Mouse (Mus musculus): ENCODE measurements at regions not wholly inside any gene's neighbourhood (a gene's known extent, or its start where the extent isn't known, plus 50 kb on each side); places are given as distances from the start of the nearest gene placed in this dataset.

DNA sequence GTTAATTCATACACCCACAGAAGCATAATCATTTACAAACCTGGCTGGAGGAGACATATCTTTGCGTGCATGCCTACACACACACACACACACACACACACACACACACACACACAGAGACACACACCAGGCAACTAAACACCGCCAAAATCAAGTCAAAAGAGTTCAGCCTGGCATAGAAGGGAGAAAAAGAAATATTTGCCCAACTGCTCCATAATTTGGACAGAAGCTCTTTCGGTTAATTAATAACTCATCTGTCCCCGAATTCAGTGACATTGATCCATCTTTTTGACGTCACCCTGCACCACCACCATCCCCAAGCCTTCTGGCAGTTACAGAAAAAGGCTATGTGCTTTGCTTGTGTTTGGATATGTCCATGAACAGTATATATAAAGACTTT, 444.9 kb downstream of the Tshz3 start:
- 73% methylated on average over 5 of the region's 5 CpGs for WGBS
- H3K36me3 ChIP-seq (ENCODE audit: control insufficient read depth, insufficient read depth, low read length): no peaks in the 10 kb centered on the region
- H3K27ac ChIP-seq (ENCODE audit: low read depth, low read length): no peak overlapping the region
- ATAC-seq (replicated peaks; ENCODE audit: low FRiP score): no peak
- H3K27me3 ChIP-seq (replicated peaks; ENCODE audit: control insufficient read depth, insufficient read depth, low read length): no peaks in the 10 kb centered on the region
- H3K4me3 ChIP-seq (ENCODE audit: low read depth, low read length): no peak overlapping the region
- no peak for DNase-seq (ENCODE audit: low spot score)
- H3K9me3 ChIP-seq (ENCODE audit: control insufficient read depth, low read length): no peaks in the 10 kb centered on the region
- H3K4me1 ChIP-seq (replicated peaks; ENCODE audit: control insufficient read depth, insufficient read depth, low read length): no peaks in the 10 kb centered on the region
- no peak overlapping the region for H3K4me2 ChIP-seq
- H3K9ac ChIP-seq (ENCODE audit: low read depth, low read length): no peak overlapping the region

DNA sequence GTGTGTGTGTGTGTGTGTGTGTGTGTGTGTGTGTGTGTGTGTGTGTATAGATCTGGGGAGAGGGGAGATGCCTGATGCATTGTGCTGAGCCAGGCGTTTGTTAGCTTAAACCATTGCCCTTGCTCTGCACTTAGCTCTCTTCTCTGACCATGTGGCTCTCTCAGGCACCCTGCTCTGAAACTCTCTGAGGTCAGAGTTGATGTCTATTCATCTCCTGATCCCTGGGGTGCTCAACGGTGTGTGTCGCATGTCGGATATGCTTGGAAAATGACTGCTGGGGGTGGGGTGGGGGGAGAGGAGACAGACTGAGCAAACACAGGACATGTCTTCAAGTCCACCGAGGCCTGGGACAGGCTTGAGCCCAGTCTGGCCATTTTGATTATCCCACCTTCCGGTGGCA, 446.4 kb downstream of the Tshz3 start:
- Histone ChIP-seq H3K27me3 (replicated peaks; ENCODE audit: control insufficient read depth, insufficient read depth, low read length) (no peaks in the 10 kb centered on the region), H3K4me3 (ENCODE audit: low read depth, low read length) (no peak overlapping the region), H3K9me3 (ENCODE audit: control insufficient read depth, low read length) (no peaks in the 10 kb centered on the region), H3K9ac (ENCODE audit: low read depth, low read length) (no peak overlapping the region), H3K4me1 (replicated peaks; ENCODE audit: control insufficient read depth, insufficient read depth, low read length) (no peaks in the 10 kb centered on the region), H3K36me3 (ENCODE audit: control insufficient read depth, insufficient read depth, low read length) (no peaks in the 10 kb centered on the region), H3K4me2 (no peak overlapping the region), H3K27ac (ENCODE audit: low read depth, low read length) (no peak overlapping the region)
- DNase-seq (ENCODE audit: low spot score) (no peak), ATAC-seq (replicated peaks; ENCODE audit: low FRiP score) (no peak)
- WGBS: 58% methylated on average over 6 of the region's 6 CpGs

- Histone ChIP-seq H3K36me3 (ENCODE audit: control insufficient read depth, insufficient read depth, low read length) (no peaks in the 10 kb centered on the region), H3K4me2 (no peak overlapping the region), H3K4me3 (ENCODE audit: low read depth, low read length) (no peak overlapping the region), H3K9me3 (ENCODE audit: control insufficient read depth, low read length) (no peaks in the 10 kb centered on the region), H3K27ac (ENCODE audit: low read depth, low read length) (no peak overlapping the region), H3K9ac (ENCODE audit: low read depth, low read length) (no peak overlapping the region), H3K27me3 (replicated peaks; ENCODE audit: control insufficient read depth, insufficient read depth, low read length) (no peaks in the 10 kb centered on the region), H3K4me1 (replicated peaks; ENCODE audit: control insufficient read depth, insufficient read depth, low read length) (no peaks in the 10 kb centered on the region)
- ATAC-seq (replicated peaks; ENCODE audit: low FRiP score) (no peak), DNase-seq (ENCODE audit: low spot score) (no peak)
- 85% methylated on average over 5 of the region's 5 CpGs for WGBS
These were observed 451.8 kb downstream of the Tshz3 start for GRCm38 (mm10) chr7:37149711-37150110.

GRCm38 (mm10) chr7:37159801-37160200, 461.9 kb downstream of the Tshz3 start:
- Histone ChIP-seq H3K4me2 (no peak overlapping the region), H3K9ac (ENCODE audit: low read depth, low read length) (no peak overlapping the region), H3K4me3 (ENCODE audit: low read depth, low read length) (no peak overlapping the region), H3K27ac (ENCODE audit: low read depth, low read length) (no peak overlapping the region), H3K9me3 (ENCODE audit: control insufficient read depth, low read length) (no peaks in the 10 kb centered on the region), H3K36me3 (ENCODE audit: control insufficient read depth, insufficient read depth, low read length) (no peaks in the 10 kb centered on the region), H3K27me3 (replicated peaks; ENCODE audit: control insufficient read depth, insufficient read depth, low read length) (no peaks in the 10 kb centered on the region), H3K4me1 (replicated peaks; ENCODE audit: control insufficient read depth, insufficient read depth, low read length) (no peaks in the 10 kb centered on the region)
- no peak for DNase-seq (ENCODE audit: low spot score)
- 31% methylated on average over 8 of the region's 8 CpGs for WGBS
- ATAC-seq (replicated peaks; ENCODE audit: low FRiP score): no peak; the same call in 1 of the 2 replicates

DNA sequence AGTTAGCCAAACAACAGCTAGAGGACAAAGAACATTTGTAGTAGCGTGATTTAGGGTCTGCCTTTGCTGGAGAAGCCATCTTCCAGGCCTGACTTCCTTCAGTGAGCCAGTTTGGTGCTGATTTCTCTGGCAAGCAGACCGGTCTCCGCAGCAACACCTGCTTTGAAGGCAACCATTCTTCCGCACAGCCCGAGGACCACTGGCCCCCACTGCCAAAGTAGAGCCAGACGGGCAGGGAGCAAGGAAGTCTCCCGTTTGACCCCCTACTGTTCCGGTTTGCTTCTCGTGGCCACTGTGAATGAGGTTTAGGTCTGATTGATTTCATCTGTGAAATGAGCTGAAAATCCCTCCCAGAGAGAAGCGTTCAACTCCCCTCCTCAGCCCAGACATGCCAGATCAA, 471.0 kb downstream of the Tshz3 start:
- DNase-seq (ENCODE audit: low spot score) (no peak), ATAC-seq (replicated peaks; ENCODE audit: low FRiP score) (no peak)
- no peak overlapping the region for H3K27ac ChIP-seq (ENCODE audit: low read depth, low read length)
- H3K9me3 ChIP-seq (ENCODE audit: control insufficient read depth, low read length): no peaks in the 10 kb centered on the region
- no peak overlapping the region for H3K4me3 ChIP-seq (ENCODE audit: low read depth, low read length)
- H3K36me3 ChIP-seq (ENCODE audit: control insufficient read depth, insufficient read depth, low read length): no peaks in the 10 kb centered on the region
- H3K27me3 ChIP-seq (replicated peaks; ENCODE audit: control insufficient read depth, insufficient read depth, low read length): no peaks in the 10 kb centered on the region
- no peak overlapping the region for H3K4me2 ChIP-seq
- no peaks in the 10 kb centered on the region for H3K4me1 ChIP-seq (replicated peaks; ENCODE audit: control insufficient read depth, insufficient read depth, low read length)
- 79% methylated on average over 10 of the region's 10 CpGs for WGBS
- no peak overlapping the region for H3K9ac ChIP-seq (ENCODE audit: low read depth, low read length)

DNA sequence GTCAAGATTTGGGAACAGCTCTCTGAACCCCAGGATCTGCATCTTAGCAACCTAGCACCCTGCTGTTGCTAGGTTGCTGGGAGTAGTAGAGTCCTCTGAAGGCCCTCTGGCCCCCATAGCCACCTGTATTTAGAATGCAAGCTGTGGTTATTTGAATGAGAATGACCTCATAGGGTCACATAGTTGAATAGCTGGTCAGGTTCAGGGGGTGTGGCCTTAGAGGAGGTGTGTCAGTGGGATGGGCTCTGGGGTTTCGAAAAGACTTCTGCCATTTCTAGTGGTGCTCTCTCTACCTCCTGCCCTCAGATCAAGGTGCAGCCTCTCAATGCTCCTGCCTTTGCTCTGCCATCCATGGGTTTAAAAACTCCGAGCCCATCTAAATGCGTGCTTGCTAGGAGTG, 477.8 kb downstream of the Tshz3 start:
- ATAC-seq (replicated peaks; ENCODE audit: low FRiP score) (no peak), DNase-seq (ENCODE audit: low spot score) (no peak)
- H3K4me3 ChIP-seq (ENCODE audit: low read depth, low read length): no peak overlapping the region
- 80% methylated on average over 3 of the region's 3 CpGs for WGBS
- no peak overlapping the region for H3K27ac ChIP-seq (ENCODE audit: low read depth, low read length)
- no peaks in the 10 kb centered on the region for H3K4me1 ChIP-seq (replicated peaks; ENCODE audit: control insufficient read depth, insufficient read depth, low read length)
- H3K27me3 ChIP-seq (replicated peaks; ENCODE audit: control insufficient read depth, insufficient read depth, low read length): no peaks in the 10 kb centered on the region
- no peaks in the 10 kb centered on the region for H3K36me3 ChIP-seq (ENCODE audit: control insufficient read depth, insufficient read depth, low read length)
- no peaks in the 10 kb centered on the region for H3K9me3 ChIP-seq (ENCODE audit: control insufficient read depth, low read length)
- H3K4me2 ChIP-seq: no peak overlapping the region
- no peak overlapping the region for H3K9ac ChIP-seq (ENCODE audit: low read depth, low read length)

DNA sequence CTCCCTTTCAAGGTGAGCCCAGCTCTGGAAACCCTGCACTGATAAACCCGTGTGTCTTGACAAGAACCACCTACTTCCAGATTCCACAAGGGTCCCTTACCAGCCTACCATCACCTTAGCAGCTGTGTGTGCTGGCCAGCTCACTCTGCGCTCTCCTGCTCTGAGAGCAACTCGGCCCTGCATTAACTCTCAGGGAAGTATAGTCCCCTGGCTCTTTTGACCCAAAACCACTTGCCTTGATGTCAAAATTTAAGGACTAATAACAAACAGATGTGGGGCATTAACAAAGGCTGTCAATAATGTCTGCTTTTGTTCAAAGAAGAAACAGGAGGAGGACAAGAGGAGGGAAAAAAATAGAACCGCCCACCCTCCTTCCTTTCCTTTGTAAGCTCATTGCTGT, 480.3 kb downstream of the Tshz3 start:
- ATAC-seq (replicated peaks; ENCODE audit: low FRiP score): no peak
- no peak overlapping the region for H3K9ac ChIP-seq (ENCODE audit: low read depth, low read length)
- H3K4me1 ChIP-seq (replicated peaks; ENCODE audit: control insufficient read depth, insufficient read depth, low read length): no peaks in the 10 kb centered on the region
- no peaks in the 10 kb centered on the region for H3K27me3 ChIP-seq (replicated peaks; ENCODE audit: control insufficient read depth, insufficient read depth, low read length)
- DNase-seq (ENCODE audit: low spot score): no peak
- no peak overlapping the region for H3K4me3 ChIP-seq (ENCODE audit: low read depth, low read length)
- WGBS: 68% methylated on average over 4 of the region's 4 CpGs
- H3K36me3 ChIP-seq (ENCODE audit: control insufficient read depth, insufficient read depth, low read length): no peaks in the 10 kb centered on the region
- no peak overlapping the region for H3K27ac ChIP-seq (ENCODE audit: low read depth, low read length)
- H3K9me3 ChIP-seq (ENCODE audit: control insufficient read depth, low read length): no peaks in the 10 kb centered on the region
- H3K4me2 ChIP-seq: no peak overlapping the region

DNA sequence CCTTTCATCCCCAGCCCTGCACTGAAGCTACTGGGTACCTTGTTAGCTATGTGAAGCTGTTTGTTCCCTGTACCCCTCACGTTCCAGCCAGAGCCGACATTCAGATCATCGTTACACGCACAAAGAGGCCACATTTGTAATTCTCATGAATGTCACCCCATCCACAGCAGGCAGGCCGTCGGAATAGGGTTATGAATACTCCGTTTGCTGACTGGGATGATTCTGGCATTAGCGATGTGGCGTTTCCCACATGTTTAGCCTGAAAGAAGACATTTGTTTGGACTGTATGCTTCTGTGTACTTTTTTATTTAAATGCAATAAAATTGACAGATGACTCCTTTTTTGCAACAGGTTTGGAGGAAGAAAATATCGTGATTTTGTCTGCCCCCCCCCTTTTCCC, 482.0 kb downstream of the Tshz3 start:
- H3K4me2 ChIP-seq: no peak overlapping the region
- WGBS: 78% methylated on average over 10 of the region's 10 CpGs

GRCm38 (mm10) chr7:37180416-37180815, 482.5 kb downstream of the Tshz3 start:
- no peaks in the 10 kb centered on the region for H3K27me3 ChIP-seq (replicated peaks; ENCODE audit: control insufficient read depth, insufficient read depth, low read length)
- H3K4me1 ChIP-seq (replicated peaks; ENCODE audit: control insufficient read depth, insufficient read depth, low read length): no peaks in the 10 kb centered on the region
- H3K9ac ChIP-seq (ENCODE audit: low read depth, low read length): no peak overlapping the region
- ATAC-seq (replicated peaks; ENCODE audit: low FRiP score) (no peak), DNase-seq (ENCODE audit: low spot score) (no peak)
- H3K27ac ChIP-seq (ENCODE audit: low read depth, low read length): no peak overlapping the region
- H3K4me2 ChIP-seq: no peak overlapping the region
- WGBS: 77% methylated on average over 13 of the region's 13 CpGs
- H3K4me3 ChIP-seq (ENCODE audit: low read depth, low read length): no peak overlapping the region
- H3K36me3 ChIP-seq (ENCODE audit: control insufficient read depth, insufficient read depth, low read length): no peaks in the 10 kb centered on the region
- H3K9me3 ChIP-seq (ENCODE audit: control insufficient read depth, low read length): no peaks in the 10 kb centered on the region

More for the DNA sequence above, 482.0 kb downstream of the Tshz3 start:
- Histone ChIP-seq H3K36me3 (ENCODE audit: control insufficient read depth, insufficient read depth, low read length) (no peaks in the 10 kb centered on the region), H3K27ac (ENCODE audit: low read depth, low read length) (no peak overlapping the region), H3K4me1 (replicated peaks; ENCODE audit: control insufficient read depth, insufficient read depth, low read length) (no peaks in the 10 kb centered on the region), H3K27me3 (replicated peaks; ENCODE audit: control insufficient read depth, insufficient read depth, low read length) (no peaks in the 10 kb centered on the region), H3K9me3 (ENCODE audit: control insufficient read depth, low read length) (no peaks in the 10 kb centered on the region), H3K4me3 (ENCODE audit: low read depth, low read length) (no peak overlapping the region), H3K9ac (ENCODE audit: low read depth, low read length) (no peak overlapping the region)
- ATAC-seq (replicated peaks; ENCODE audit: low FRiP score): no peak
- DNase-seq (ENCODE audit: low spot score): no peak

Data from liver, embryonic 11.5 days (tissue).